Mouse (Mus musculus) forebrain, embryonic 16.5 days (tissue): ENCODE measurements around the gene Creb3l2. TPM values are rescaled to one million over a fixed set of nuclear protein-coding genes. Genes with fewer than 3 reads are reported as not detected.

Source experiments
- ATAC-seq: fragments of 200-750 bp; cut with Nextera tagmentation; 2 replicates; pipeline ENCODE4 v1.8.0; 2017; ENCODE audit warnings: mild to moderate bottlenecking, moderate library complexity
- H3K27ac ChIP-seq: fragments of 300-500 bp; sonication (generic); 2 replicates; pipeline ENCODE4 v1.5.1; 2014; ENCODE audit warnings: low read length, control low read depth
- H3K27me3 ChIP-seq: fragments of 300-500 bp; sonication (generic); replicated peaks from 2 replicates; pipeline ENCODE4 v1.6.1; 2014; ENCODE audit warnings: low read length; ENCODE audit not compliant: control insufficient read depth, insufficient read depth
- H3K36me3 ChIP-seq: fragments of 300-500 bp; sonication (generic); 2 replicates; pipeline ENCODE4 v1.6.1; 2014; ENCODE audit not compliant: control insufficient read depth, insufficient read depth
- H3K4me1 ChIP-seq: fragments of 300-500 bp; sonication (generic); replicated peaks from 2 replicates; pipeline ENCODE4 v1.6.1; 2014; ENCODE audit warnings: low read length; ENCODE audit not compliant: control insufficient read depth, insufficient read depth
- H3K4me2 ChIP-seq: fragments of 300-500 bp; sonication (generic); 2 replicates; pipeline ENCODE4 v1.6.1; 2014; ENCODE audit warnings: mild to moderate bottlenecking, low read length, control low read depth
- H3K4me3 ChIP-seq: fragments of 300-500 bp; sonication (generic); replicated peaks from 2 replicates; pipeline ENCODE4 v1.5.1; 2014; ENCODE audit warnings: mild to moderate bottlenecking, low read length, control low read depth
- H3K9ac ChIP-seq: fragments of 300-500 bp; sonication (generic); replicated peaks from 2 replicates; pipeline ENCODE4 v1.6.1; 2014; ENCODE audit warnings: low read depth, low read length, control low read depth
- H3K9me3 ChIP-seq: fragments of 300-500 bp; sonication (generic); 2 replicates; pipeline ENCODE4 v1.6.1; 2016; ENCODE audit warnings: low read length; ENCODE audit not compliant: control insufficient read depth
- WGBS: fragments of 180-500 bp; shearing (Covaris S2); extraction: QIAGEN DNeasy Blood & Tissue Kit; methylation state at CpG from one replicate; pipeline ENCODE4 v1.1.7; 2014; 5-methylcytosine and 5-hydroxymethylcytosine counted together
- polyA plus RNA-seq: library from polyadenylated mRNA; unstranded; fragments of >200 nt; fragmentation: Nextera tagmentation; extraction: Ambion mirVana; gene quantifications from 2 replicates; pipeline ENCODE4 v1.2.1, GENCODE M21; 2015

Gene Creb3l2
- 3.0 and 3.9 TPM in 2 replicates for polyA plus RNA-seq

DNA sequence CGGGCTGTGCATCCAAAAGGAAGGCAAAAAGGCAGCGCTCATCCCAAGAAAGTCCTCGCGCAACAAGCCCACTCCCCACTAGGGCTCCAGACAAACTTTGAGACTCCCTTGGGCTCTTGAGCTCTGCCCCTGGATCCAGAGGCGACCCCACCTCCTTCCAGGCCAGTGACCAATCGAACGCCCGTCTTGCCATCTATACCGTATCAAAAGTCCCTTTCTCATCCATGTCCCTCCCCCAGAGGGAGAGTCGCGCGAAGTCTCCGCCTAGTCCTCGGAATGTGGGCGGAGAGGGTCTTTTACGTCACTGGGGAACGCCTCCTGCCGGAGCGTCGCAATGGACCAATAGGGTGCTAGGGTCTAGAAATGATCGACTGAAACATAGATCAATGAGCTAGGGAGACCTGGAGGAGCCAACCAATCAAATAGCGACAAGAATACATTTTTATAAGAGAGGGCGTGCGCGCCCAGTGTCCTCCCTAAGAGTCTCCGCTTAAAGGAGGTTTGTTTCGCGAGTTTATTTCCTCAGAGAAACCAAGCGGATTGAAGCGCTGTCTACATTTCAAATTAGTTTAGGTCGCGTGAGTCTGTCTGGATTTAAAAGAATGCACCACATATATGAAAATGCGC lies at the start of gene Creb3l2:
TSS of gene Creb3l2 (minus strand) at position 106 of the 627 bp plus-strand sequence.
- H3K36me3 ChIP-seq, result no peaks in the 10 kb centered on the region
- peak within 1 kb of the TSS; percentile 69 for H3K9ac ChIP-seq
- peak; percentile 99 for ATAC-seq
- H3K9me3 ChIP-seq, result no peaks in the 10 kb centered on the region
- under 1% methylated on average over 33 of the region's 33 CpGs for WGBS
- H3K27me3 ChIP-seq, result no peaks in the 10 kb centered on the region
- H3K4me2 ChIP-seq, result peak within 1 kb of the TSS; percentile 70
- peak within 1 kb of the TSS; percentile 58 for H3K27ac ChIP-seq
- H3K4me3 ChIP-seq, result peak within 1 kb of the TSS; percentile 79
- peaks cover 15% of the 10 kb centered on the region for H3K4me1 ChIP-seq

DNA sequence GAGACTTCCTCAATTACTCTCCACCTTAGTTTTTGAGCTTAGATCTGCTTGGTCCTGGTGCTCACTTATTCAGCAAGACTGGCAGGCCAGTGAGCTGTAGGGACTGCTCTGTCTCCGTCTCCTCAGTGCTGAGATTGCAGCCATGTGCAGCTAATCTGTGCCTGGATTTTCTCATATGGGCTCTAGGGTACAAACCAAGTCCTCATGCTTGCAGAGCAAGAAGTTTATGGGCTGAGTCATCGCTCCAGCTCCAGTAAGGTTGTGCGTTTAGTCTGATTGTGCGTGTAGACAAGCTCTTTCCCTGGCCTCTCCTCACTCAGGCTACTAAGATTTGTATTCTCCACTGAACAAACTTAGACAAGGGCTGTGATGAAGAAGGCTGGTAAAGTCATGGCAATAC lies 44.6 kb upstream of the Creb3l2 start:
- no peak overlapping the region for H3K4me2 ChIP-seq
- no peak overlapping the region for H3K9ac ChIP-seq
- H3K27ac ChIP-seq, result no peak overlapping the region
- H3K36me3 ChIP-seq, result no peaks in the 10 kb centered on the region
- H3K27me3 ChIP-seq, result no peaks in the 10 kb centered on the region
- WGBS, result 93% methylated on average over 4 of the region's 4 CpGs
- H3K4me1 ChIP-seq, result no peaks in the 10 kb centered on the region
- no peaks in the 10 kb centered on the region for H3K9me3 ChIP-seq
- ATAC-seq, result no peak
- no peak overlapping the region for H3K4me3 ChIP-seq

DNA sequence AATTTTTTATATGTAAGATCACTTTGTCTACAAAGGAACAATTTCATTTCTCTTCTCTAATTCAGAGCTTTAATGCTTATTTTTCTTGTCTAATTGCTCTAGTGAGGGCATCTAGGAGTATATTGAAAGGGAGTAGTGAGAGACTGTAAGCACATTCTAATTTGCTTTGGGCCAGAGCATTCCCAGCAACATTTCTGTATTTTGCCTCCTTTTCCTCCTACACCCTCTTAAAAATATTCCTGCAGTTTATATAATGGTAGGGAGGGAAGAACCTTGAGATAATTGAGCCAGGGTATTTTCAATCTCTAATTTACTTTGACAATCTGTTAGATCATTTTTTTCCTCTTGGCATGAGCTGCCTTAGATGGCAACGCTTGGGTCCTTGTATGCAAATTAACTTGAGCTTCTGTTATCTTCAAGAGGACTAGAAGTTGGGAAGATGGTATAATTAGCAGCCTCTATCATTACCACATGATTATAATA lies 42.7 kb upstream of the Creb3l2 start:
- no peak overlapping the region for H3K4me2 ChIP-seq
- WGBS, result 38% methylated on average over 1 of the region's 1 CpGs
- ATAC-seq, result no peak

DNA sequence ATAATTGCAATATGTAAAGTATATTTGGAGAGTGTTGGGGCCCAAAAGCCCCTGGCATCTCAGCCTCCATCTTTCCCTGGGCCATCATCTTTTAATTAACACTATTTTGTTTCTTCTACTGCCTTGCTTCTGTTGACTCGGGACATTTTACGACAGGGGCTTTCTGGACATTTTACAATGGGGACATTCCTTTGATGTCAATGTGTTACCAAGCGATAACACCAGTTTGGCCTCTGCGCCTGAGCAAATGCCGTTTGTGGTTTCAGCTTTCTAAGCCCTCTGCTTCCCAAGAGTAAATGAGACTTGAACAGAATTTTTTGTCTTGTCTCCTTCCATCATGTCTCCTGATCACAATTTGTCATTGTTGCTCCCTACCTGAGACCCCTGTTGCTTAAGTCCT lies 41.3 kb upstream of the Creb3l2 start:
- no peak for ATAC-seq
- 67% methylated on average over 5 of the region's 5 CpGs for WGBS
- H3K4me1 ChIP-seq, result no peaks in the 10 kb centered on the region
- H3K9me3 ChIP-seq, result no peaks in the 10 kb centered on the region
- no peak overlapping the region for H3K9ac ChIP-seq
- H3K27me3 ChIP-seq, result no peaks in the 10 kb centered on the region
- H3K4me2 ChIP-seq, result no peak overlapping the region
- no peak overlapping the region for H3K27ac ChIP-seq
- no peaks in the 10 kb centered on the region for H3K36me3 ChIP-seq
- no peak overlapping the region for H3K4me3 ChIP-seq

More for the DNA sequence above, 42.7 kb upstream of the Creb3l2 start:
- Histone ChIP-seq H3K4me1 (no peaks in the 10 kb centered on the region), H3K9ac (no peak overlapping the region), H3K4me3 (no peak overlapping the region), H3K9me3 (no peaks in the 10 kb centered on the region), H3K27me3 (no peaks in the 10 kb centered on the region), H3K36me3 (no peaks in the 10 kb centered on the region), H3K27ac (no peak overlapping the region)

DNA sequence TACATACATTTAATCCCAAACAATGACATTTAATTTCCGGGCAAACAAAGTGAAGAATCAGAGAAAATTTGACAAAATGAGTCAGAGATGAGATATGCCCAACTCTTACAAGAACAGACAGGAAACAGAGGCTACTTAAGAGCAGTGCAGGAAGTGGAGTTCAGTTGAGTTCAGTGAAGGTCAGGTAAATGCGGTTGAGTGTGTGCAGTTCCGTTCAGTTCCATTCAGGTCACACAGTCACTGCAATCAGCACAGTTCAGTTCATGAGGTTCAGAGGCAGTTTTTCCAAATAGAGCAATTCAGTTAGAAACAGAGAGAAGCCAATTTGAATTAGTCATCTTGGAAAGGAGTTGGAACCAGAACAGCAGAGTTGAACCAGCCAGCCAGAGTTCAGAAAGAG lies 39.2 kb upstream of the Creb3l2 start:
- H3K9ac ChIP-seq, result no peak overlapping the region
- no peaks in the 10 kb centered on the region for H3K36me3 ChIP-seq
- no peak overlapping the region for H3K4me2 ChIP-seq
- H3K27ac ChIP-seq, result no peak overlapping the region
- 95% methylated on average over 3 of the region's 3 CpGs for WGBS
- H3K27me3 ChIP-seq, result no peaks in the 10 kb centered on the region
- ATAC-seq, result no peak
- no peaks in the 10 kb centered on the region for H3K4me1 ChIP-seq
- no peak overlapping the region for H3K4me3 ChIP-seq
- no peaks in the 10 kb centered on the region for H3K9me3 ChIP-seq

DNA sequence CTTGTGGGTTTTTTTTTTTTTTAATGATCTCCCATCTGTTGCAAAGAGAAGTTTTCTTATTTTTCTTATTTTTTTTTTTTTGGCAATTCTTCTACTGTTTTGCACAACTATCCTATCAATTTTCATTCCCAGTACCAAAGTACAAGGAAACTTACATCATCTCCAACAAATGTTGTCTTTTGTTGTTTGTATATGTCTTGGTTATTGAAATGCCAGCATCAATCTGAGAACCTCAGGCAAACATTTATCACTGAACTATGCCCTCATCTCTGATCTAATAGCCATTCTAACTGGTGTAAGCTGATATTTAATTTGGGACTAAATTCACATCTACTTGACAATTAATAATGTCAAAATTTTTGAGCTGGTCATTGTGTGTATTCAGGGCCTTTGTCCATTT lies 38.1 kb upstream of the Creb3l2 start:
- Histone ChIP-seq H3K4me1 (no peaks in the 10 kb centered on the region), H3K9ac (no peak overlapping the region), H3K9me3 (no peaks in the 10 kb centered on the region), H3K4me2 (no peak overlapping the region), H3K27me3 (no peaks in the 10 kb centered on the region), H3K36me3 (no peaks in the 10 kb centered on the region), H3K4me3 (no peak overlapping the region), H3K27ac (no peak overlapping the region)
- ATAC-seq, result no peak

DNA sequence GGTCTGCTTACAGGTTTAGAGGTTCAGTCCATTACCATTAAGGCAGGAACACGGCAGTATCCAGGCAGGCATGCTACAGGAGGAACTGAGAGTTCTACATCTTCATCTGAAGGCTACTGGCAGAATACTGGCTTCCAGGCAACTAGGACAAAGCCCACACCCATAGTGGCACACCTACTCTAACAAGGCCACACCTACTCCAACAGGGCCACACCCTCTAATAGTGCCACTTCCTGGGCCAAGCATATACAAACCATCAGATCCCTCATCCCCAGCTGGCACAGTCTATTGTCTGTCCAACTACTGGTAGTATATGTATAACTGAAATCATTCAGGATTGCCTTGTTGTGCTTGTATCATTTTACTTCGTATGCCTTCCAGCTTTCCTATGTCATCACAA lies 36.5 kb upstream of the Creb3l2 start:
- Histone ChIP-seq H3K36me3 (no peaks in the 10 kb centered on the region), H3K27me3 (no peaks in the 10 kb centered on the region), H3K4me3 (no peak overlapping the region), H3K27ac (no peak overlapping the region), H3K4me1 (no peaks in the 10 kb centered on the region), H3K4me2 (no peak overlapping the region), H3K9ac (no peak overlapping the region), H3K9me3 (no peaks in the 10 kb centered on the region)
- ATAC-seq, result no peak
- WGBS, result 100% methylated on average over 2 of the region's 2 CpGs

DNA sequence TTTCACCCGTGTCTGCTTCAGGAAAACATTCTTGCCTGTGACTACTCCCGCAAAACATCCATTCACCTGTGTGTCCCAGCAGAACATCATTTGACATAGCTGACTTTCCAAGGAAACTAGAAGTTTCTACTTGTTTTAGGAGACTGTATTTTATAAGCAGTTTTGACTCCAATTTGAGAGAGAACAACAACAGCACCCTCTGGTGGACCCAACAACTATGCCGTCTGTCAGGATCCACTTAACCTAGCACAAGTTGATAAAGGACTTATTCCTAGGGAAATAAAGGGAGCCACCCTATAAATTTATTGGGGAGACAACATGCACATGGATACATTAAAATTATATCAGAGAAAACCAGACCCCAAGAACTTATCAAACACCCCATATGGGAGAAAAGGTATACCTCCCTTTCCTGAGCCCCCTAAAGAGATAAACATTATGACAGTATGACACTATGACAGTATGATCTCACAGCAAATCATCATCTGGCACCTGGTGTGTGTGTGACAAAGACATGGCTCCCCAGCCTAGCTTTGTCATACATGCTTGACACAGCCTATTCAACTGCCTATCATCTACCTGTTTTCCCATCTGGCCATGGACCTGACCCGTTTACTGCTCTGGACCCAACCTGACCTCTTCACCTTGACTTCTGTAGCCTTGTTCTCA lies 31.9 kb upstream of the Creb3l2 start:
- ATAC-seq, result no peak
- H3K9ac ChIP-seq, result no peak overlapping the region
- no peak overlapping the region for H3K27ac ChIP-seq
- no peaks in the 10 kb centered on the region for H3K4me1 ChIP-seq
- H3K4me2 ChIP-seq, result no peak overlapping the region
- WGBS, result 90% methylated on average over 4 of the region's 4 CpGs
- H3K4me3 ChIP-seq, result no peak overlapping the region
- H3K36me3 ChIP-seq, result no peaks in the 10 kb centered on the region
- H3K27me3 ChIP-seq, result no peaks in the 10 kb centered on the region
- no peaks in the 10 kb centered on the region for H3K9me3 ChIP-seq

DNA sequence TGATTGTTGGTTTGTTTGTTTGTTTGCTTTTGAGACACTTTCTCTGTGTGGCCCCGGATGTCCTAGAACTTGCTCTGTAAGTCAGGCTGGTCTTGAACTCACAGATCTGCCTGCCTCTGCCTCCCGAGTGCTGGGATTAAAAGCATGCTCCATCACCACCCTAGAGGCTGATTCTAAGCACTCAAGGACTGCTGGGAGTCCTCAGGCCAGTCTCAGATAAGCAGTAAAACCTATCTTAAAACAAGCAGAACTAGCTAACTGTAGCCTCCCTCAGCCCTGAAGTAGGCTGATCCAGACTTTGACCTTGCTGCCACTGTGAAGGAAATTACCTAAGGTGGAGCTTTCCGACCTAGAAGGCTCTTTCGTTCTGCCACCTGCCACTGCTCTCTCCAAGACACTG lies 28.3 kb upstream of the Creb3l2 start:
- 74% methylated on average over 4 of the region's 4 CpGs for WGBS
- H3K27ac ChIP-seq, result no peak overlapping the region
- peaks cover 3% of the 10 kb centered on the region for H3K9me3 ChIP-seq
- ATAC-seq, result no peak
- H3K36me3 ChIP-seq, result no peaks in the 10 kb centered on the region
- no peak overlapping the region for H3K4me2 ChIP-seq
- H3K4me1 ChIP-seq, result no peaks in the 10 kb centered on the region
- H3K4me3 ChIP-seq, result no peak overlapping the region
- no peak overlapping the region for H3K9ac ChIP-seq
- no peaks in the 10 kb centered on the region for H3K27me3 ChIP-seq
